Mouse (Mus musculus) stomach, postnatal 0 days (tissue): ENCODE measurements around the gene Trim16. TPM values are rescaled to one million over a fixed set of nuclear protein-coding genes. Genes with fewer than 3 reads are reported as not detected.

ENCODE experiments used
- ATAC-seq: fragments of 200-750 bp; cut with Nextera tagmentation; 2 replicates; pipeline ENCODE4 v1.8.0; 2017; ENCODE audit not compliant: low FRiP score, low TSS enrichment
- DNase-seq: peaks from one replicate; pipeline ENCODE4 v3.0.0-alpha.2; 2016; ENCODE audit warnings: low spot score
- H3K27ac ChIP-seq: fragments of 300-500 bp; sonication (generic); replicated peaks from 2 replicates; pipeline ENCODE4 v1.5.1; 2014; ENCODE audit warnings: mild to moderate bottlenecking, control low read depth
- H3K27me3 ChIP-seq: fragments of 300-500 bp; sonication (generic); 2 replicates; pipeline ENCODE4 v1.6.1; 2014; ENCODE audit warnings: low read length; ENCODE audit not compliant: control insufficient read depth, insufficient read depth
- H3K36me3 ChIP-seq: fragments of 300-500 bp; sonication (generic); 2 replicates; pipeline ENCODE4 v1.6.1; 2014; ENCODE audit warnings: low read length, mixed read lengths; ENCODE audit not compliant: control insufficient read depth, insufficient read depth
- H3K4me1 ChIP-seq: fragments of 300-500 bp; sonication (generic); replicated peaks from 2 replicates; pipeline ENCODE4 v1.6.1; 2014; ENCODE audit warnings: antibody characterized with exemption; ENCODE audit not compliant: control insufficient read depth, insufficient read depth
- H3K4me2 ChIP-seq: fragments of 300-500 bp; sonication (generic); replicated peaks from 2 replicates; pipeline ENCODE4 v1.6.1; 2014; ENCODE audit warnings: low read depth, mild to moderate bottlenecking, control low read depth, moderate library complexity
- H3K4me3 ChIP-seq: fragments of 300-500 bp; sonication (generic); 2 replicates; pipeline ENCODE4 v1.5.1; 2014; ENCODE audit warnings: low read depth, low read length, control low read depth
- H3K9ac ChIP-seq: fragments of 300-500 bp; sonication (generic); 2 replicates; pipeline ENCODE4 v1.6.1; 2014; ENCODE audit warnings: mild to moderate bottlenecking, low read length, control low read depth, mixed read lengths
- H3K9me3 ChIP-seq: fragments of 300-500 bp; sonication (generic); 2 replicates; pipeline ENCODE4 v1.6.1; 2016; ENCODE audit warnings: low read length; ENCODE audit not compliant: control insufficient read depth
- CTCF ChIP-seq: IDR thresholded peaks from 2 replicates; pipeline ENCODE4 v1.5.1; 2016; ENCODE audit warnings: antibody characterized with exemption, low read depth, mild to moderate bottlenecking, moderate library complexity
- EP300 ChIP-seq: optimal IDR thresholded peaks from 2 replicates; pipeline ENCODE3; 2016; ENCODE audit warnings: antibody characterized with exemption
- WGBS: fragments of 180-500 bp; shearing (Covaris S2); extraction: QIAGEN DNeasy Blood & Tissue Kit; methylation state at CpG from one replicate; pipeline ENCODE4 v1.1.7; 2014; 5-methylcytosine and 5-hydroxymethylcytosine counted together
- polyA plus RNA-seq: library from polyadenylated mRNA; unstranded; fragments of >200 nt; fragmentation: Nextera tagmentation; extraction: Ambion mirVana; gene quantifications from 2 replicates; pipeline ENCODE4 v1.2.1, GENCODE M21; 2015

Gene Trim16
- polyA plus RNA-seq, 1 experiment from 2014 or later, result 23.4 TPM

GRCm38 (mm10) chr11:62825222-62826105, 5.4 kb downstream of the Trim16 start:
- WGBS, result 51% methylated on average over 9 of the region's 9 CpGs
- Histone ChIP-seq H3K4me3 (no peak overlapping the region), H3K9ac (no peak overlapping the region), H3K36me3 (0 out of 2 replicates have a peak, but pooled peaks cover 2% of the 10 kb centered on the region), H3K9me3 (no peaks in the 10 kb centered on the region), H3K4me1 (peaks cover 9% of the 10 kb centered on the region), H3K27ac (peak overlapping the region; percentile 90), H3K4me2 (peak overlapping the region; percentile 27), H3K27me3 (no peaks in the 10 kb centered on the region)
- peak; percentile 76 for TF ChIP-seq EP300
- TF ChIP-seq CTCF, result no peak
- peak; percentile 79 for ATAC-seq
- DNase-seq, result peak; percentile 62

DNA sequence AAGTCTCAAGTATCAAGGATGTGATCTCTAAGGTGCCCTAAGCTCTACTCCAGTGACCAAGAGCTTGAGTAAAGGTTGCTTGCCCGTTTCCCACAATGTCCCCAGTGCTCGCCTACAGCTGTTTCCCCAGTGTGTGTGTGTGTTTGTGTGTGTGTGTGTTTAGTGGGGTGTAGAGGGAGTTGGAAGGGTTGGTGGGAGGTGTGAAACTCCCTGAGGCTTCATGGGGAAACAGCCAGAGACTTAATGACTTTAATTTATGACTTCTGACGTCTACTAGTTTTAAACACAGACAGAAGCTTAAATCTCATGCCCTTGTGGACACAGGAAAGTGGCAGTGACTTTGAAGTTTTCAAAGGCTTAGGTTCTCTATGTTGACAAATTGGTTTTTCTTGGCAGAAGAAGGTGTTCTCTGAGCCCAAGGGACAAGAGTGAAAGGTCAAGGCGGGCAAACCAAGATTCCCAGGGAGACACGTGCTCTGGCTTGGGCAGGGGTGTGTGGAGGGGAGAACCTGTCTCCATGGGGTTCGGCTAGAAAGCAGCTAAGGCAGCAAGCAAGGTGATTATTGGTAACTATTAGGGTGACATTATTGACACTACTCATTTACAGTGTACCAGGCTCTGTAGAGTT, 6.2 kb downstream of the Trim16 start:
- H3K27ac ChIP-seq, result peak overlapping the region; percentile 90

GRCm38 (mm10) chr11:62827135-62827534, 7.1 kb downstream of the Trim16 start:
- peaks cover 10% of the 10 kb centered on the region; the same call in 1 of the 2 replicates for H3K36me3 ChIP-seq
- peaks cover 9% of the 10 kb centered on the region for H3K4me1 ChIP-seq
- H3K4me2 ChIP-seq, result no peak overlapping the region
- 64% methylated on average over 4 of the region's 4 CpGs for WGBS
- no peak overlapping the region for H3K9ac ChIP-seq
- TF ChIP-seq EP300 (no peak), CTCF (no peak)
- peak; percentile 38 for DNase-seq
- peak overlapping the region; percentile 90; the same call in 1 of the 2 replicates for H3K27ac ChIP-seq
- H3K4me3 ChIP-seq, result no peak overlapping the region
- H3K27me3 ChIP-seq, result no peaks in the 10 kb centered on the region
- no peaks in the 10 kb centered on the region for H3K9me3 ChIP-seq
- ATAC-seq, result peak; percentile 78

More for the DNA sequence above, 6.2 kb downstream of the Trim16 start:
- no peaks in the 10 kb centered on the region for H3K27me3 ChIP-seq
- H3K4me1 ChIP-seq, result peaks cover 9% of the 10 kb centered on the region
- DNase-seq (peak; percentile 66), ATAC-seq (peak; percentile 52; the same call in 1 of the 2 replicates)
- no peak overlapping the region for H3K9ac ChIP-seq
- peaks cover 4% of the 10 kb centered on the region; the same call in 1 of the 2 replicates for H3K36me3 ChIP-seq
- no peak overlapping the region for H3K4me3 ChIP-seq
- 44% methylated on average over 6 of the region's 6 CpGs for WGBS
- TF ChIP-seq CTCF, result no peak
- no peak for TF ChIP-seq EP300
- no peak overlapping the region; the same call in 1 of the 2 replicates for H3K4me2 ChIP-seq
- no peaks in the 10 kb centered on the region for H3K9me3 ChIP-seq

DNA sequence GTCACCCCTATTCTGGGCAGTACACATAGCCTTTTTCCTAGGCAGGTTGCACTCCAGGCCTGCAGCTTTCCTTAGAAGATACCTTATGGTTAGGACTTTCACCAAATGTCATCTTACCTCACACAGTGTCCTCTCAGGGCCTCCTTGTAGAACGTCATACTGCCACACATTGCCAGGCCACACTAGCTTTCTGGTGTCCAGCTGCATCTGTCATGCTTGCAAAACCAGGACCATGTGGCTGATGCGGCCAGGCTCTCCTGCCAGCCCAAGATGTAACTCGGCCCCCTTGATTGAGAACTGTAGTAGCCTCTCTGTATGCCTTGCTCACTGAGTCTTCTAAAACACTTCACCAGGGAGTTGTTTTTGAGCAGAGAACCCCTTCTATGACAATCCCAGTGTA, 7.9 kb downstream of the Trim16 start:
- Histone ChIP-seq H3K9ac (no peak overlapping the region), H3K36me3 (peaks cover 10% of the 10 kb centered on the region; the same call in 1 of the 2 replicates), H3K9me3 (no peaks in the 10 kb centered on the region), H3K27me3 (no peaks in the 10 kb centered on the region), H3K27ac (no peak overlapping the region; the same call in 1 of the 2 replicates), H3K4me2 (no peak overlapping the region), H3K4me1 (peaks cover 9% of the 10 kb centered on the region), H3K4me3 (no peak overlapping the region)
- no peak for DNase-seq
- no peak for ATAC-seq
- no peak for TF ChIP-seq EP300
- no peak for TF ChIP-seq CTCF
- 81% methylated on average over 3 of the region's 3 CpGs for WGBS

- H3K36me3 ChIP-seq, result peaks cover 18% of the 10 kb centered on the region
- no peak overlapping the region for H3K4me3 ChIP-seq
- no peak overlapping the region for H3K4me2 ChIP-seq
- H3K9me3 ChIP-seq, result no peaks in the 10 kb centered on the region
- no peaks in the 10 kb centered on the region for H3K27me3 ChIP-seq
- WGBS, result 92% methylated on average over 2 of the region's 2 CpGs
- H3K9ac ChIP-seq, result no peak overlapping the region
- TF ChIP-seq EP300 (no peak), CTCF (no peak)
- H3K27ac ChIP-seq, result no peak overlapping the region
- DNase-seq, result no peak
- ATAC-seq, result no peak
- peaks cover 3% of the 10 kb centered on the region for H3K4me1 ChIP-seq
These were observed 10.4 kb downstream of the Trim16 start for GRCm38 (mm10) chr11:62830387-62830786.

DNA sequence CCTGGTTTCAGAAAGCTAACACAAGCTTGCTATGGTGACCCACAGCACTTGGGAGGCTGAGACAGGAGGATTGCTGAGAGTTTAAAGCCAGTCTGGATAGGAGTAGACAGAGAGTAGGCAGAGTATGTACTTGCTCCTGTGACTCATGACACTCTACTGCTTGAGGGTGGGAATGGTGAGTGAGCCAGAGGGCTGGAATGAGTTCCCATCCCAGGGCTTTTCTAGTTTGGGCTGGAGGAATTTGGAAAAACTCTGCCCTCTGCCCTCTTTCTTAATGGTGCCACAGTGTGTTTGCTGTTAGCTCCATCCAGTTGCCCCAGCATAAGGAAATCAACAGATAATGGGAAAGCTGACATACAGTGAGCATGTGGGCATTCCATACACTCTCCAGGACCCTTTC, 11.9 kb downstream of the Trim16 start:
- Histone ChIP-seq H3K9me3 (no peaks in the 10 kb centered on the region), H3K27me3 (no peaks in the 10 kb centered on the region), H3K4me3 (no peak overlapping the region), H3K9ac (no peak overlapping the region), H3K36me3 (peaks cover 20% of the 10 kb centered on the region), H3K27ac (no peak overlapping the region), H3K4me1 (no peaks in the 10 kb centered on the region), H3K4me2 (no peak overlapping the region)
- DNase-seq (no peak), ATAC-seq (no peak)
- no peak for TF ChIP-seq EP300
- TF ChIP-seq CTCF, result no peak
